Mouse (Mus musculus): ENCODE measurements around the gene Tmem117.

The Tmem117 gene

GRCm38 (mm10) chr15:94732104-94732503 is 103.1 kb downstream of the Tmem117 start:
- DNase-seq (ENCODE audit: extremely low read depth, insufficient read length, low spot score) = no peak

GRCm38 (mm10) chr15:94769227-94769626 is 140.2 kb downstream of the Tmem117 start:
- peak; percentile 8 for DNase-seq (ENCODE audit: extremely low read depth, insufficient read length, low spot score)

GRCm38 (mm10) chr15:94770832-94771578 is 142.0 kb downstream of the Tmem117 start:
- DNase-seq (ENCODE audit: extremely low read depth, insufficient read length, low spot score) = no peak

GRCm38 (mm10) chr15:94771691-94772090 is 142.7 kb downstream of the Tmem117 start:
- no peak for DNase-seq (ENCODE audit: extremely low read depth, insufficient read length, low spot score)

- no peak for DNase-seq (ENCODE audit: extremely low read depth, insufficient read length, low spot score)
Measured at GRCm38 (mm10) chr15:94776119-94777069, 147.4 kb downstream of the Tmem117 start.

GRCm38 (mm10) chr15:94781556-94781955 is 152.5 kb downstream of the Tmem117 start:
- no peak for DNase-seq (ENCODE audit: extremely low read depth, insufficient read length, low spot score)

- DNase-seq (ENCODE audit: extremely low read depth, insufficient read length, low spot score) = no peak
Measured at GRCm38 (mm10) chr15:94793455-94793854, 164.4 kb downstream of the Tmem117 start.

- no peak for DNase-seq (ENCODE audit: extremely low read depth, insufficient read length, low spot score)
Measured at GRCm38 (mm10) chr15:94795484-94795883, 166.5 kb downstream of the Tmem117 start.

- DNase-seq (ENCODE audit: extremely low read depth, insufficient read length, low spot score) = no peak
Measured at GRCm38 (mm10) chr15:94798236-94798635, 169.2 kb downstream of the Tmem117 start.

GRCm38 (mm10) chr15:94801462-94801861 is 172.4 kb downstream of the Tmem117 start:
- DNase-seq (ENCODE audit: extremely low read depth, insufficient read length, low spot score) = no peak

- DNase-seq (ENCODE audit: extremely low read depth, insufficient read length, low spot score) = no peak
Measured at GRCm38 (mm10) chr15:94802820-94803219, 173.8 kb downstream of the Tmem117 start.

- no peak for DNase-seq (ENCODE audit: extremely low read depth, insufficient read length, low spot score)
Measured at GRCm38 (mm10) chr15:94803624-94804342, 174.8 kb downstream of the Tmem117 start.

GRCm38 (mm10) chr15:94806005-94806404 is 177.0 kb downstream of the Tmem117 start:
- no peak for DNase-seq (ENCODE audit: extremely low read depth, insufficient read length, low spot score)

GRCm38 (mm10) chr15:94811550-94811949 is 182.5 kb downstream of the Tmem117 start:
- no peak for DNase-seq (ENCODE audit: extremely low read depth, insufficient read length, low spot score)

- DNase-seq (ENCODE audit: extremely low read depth, insufficient read length, low spot score) = peak; percentile 56
Measured at GRCm38 (mm10) chr15:94814213-94815100, 185.4 kb downstream of the Tmem117 start.

GRCm38 (mm10) chr15:94835634-94836033 is 206.6 kb downstream of the Tmem117 start:
- no peak for DNase-seq (ENCODE audit: extremely low read depth, insufficient read length, low spot score)

- DNase-seq (ENCODE audit: extremely low read depth, insufficient read length, low spot score) = no peak
Measured at GRCm38 (mm10) chr15:94838646-94839045, 209.6 kb downstream of the Tmem117 start.

- DNase-seq (ENCODE audit: extremely low read depth, insufficient read length, low spot score) = no peak
Measured at GRCm38 (mm10) chr15:94847501-94847900, 218.5 kb downstream of the Tmem117 start.

GRCm38 (mm10) chr15:94859641-94860040 is 230.6 kb downstream of the Tmem117 start:
- no peak for DNase-seq (ENCODE audit: extremely low read depth, insufficient read length, low spot score)

- DNase-seq (ENCODE audit: extremely low read depth, insufficient read length, low spot score) = no peak
Measured at GRCm38 (mm10) chr15:94861173-94861572, 232.1 kb downstream of the Tmem117 start.
